Mouse (Mus musculus) colon, adult 2 months (tissue): Measurements from ENCODE around the gene Asprv1. TPM values are rescaled to one million over a fixed set of nuclear protein-coding genes. Genes with fewer than 3 reads are reported as not detected.

Experiments
- polyA plus RNA-seq: library from polyadenylated mRNA; depleted of rRNA; stranded (reverse); fragments of >200 nt; gene quantifications from 2 replicates; pipeline ENCODE4 v1.2.3, GENCODE M21; 2012; rRNA removed

Asprv1 gene
- polyA plus RNA-seq: 0.31 and 0.43 TPM in 2 replicates

GRCm38 (mm10) chr6:86627946-86628345 lies at the start of gene Asprv1:
Gene Asprv1 (plus strand): TSS chr6:86628164.

DNA sequence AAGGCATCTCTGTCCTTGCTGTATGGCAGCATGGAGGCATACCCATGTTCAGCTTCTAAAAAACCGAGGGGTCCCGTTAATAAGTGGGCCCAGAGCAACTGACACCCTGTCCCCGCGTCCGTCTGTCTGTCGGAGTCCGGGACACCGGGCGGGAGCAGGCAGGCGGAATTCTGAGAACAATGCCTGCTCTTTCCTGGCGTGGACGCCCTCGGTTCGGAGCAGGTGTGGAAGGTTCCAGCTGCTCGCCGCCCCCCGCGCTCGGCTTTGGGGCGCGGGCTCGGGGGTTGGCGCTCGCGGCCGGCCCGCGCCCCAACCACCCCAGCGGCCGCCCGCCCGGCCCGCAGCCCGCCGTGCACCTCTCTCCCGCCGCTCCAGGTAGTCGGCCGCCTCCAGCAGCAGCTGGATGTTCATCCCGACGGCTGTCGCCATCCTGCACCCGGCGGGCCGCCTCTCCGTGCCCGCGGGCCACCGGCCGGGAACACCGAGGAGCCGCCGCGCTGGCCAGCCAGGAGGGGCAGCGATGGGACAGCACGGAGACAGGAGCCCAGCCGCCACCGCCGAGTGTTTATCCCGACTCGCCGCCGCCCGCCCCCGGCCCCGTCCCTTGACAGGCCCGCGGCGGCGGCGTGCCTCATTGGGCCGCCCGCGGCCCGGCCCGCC lies 40.7 kb downstream of the Asprv1 start, which contains the start of gene Mxd1:
Mxd1 (minus strand) TSS at position 582 of the 660 bp plus-strand sequence.

Other genes starting within 250 kb of the Asprv1 start
- gene Pcyox1, start 231.0 kb upstream of the Asprv1 start, polyA plus RNA-seq: 23.5 and 31.5 TPM in 2 replicates
- gene Tia1, start 223.9 kb upstream of the Asprv1 start, polyA plus RNA-seq: 10.0 and 12.4 TPM in 2 replicates
- 12.0 and 12.8 TPM in 2 replicates for gene Gm44790, start 201.5 kb upstream of the Asprv1 start, polyA plus RNA-seq
- gene C87436, start 189.8 kb upstream of the Asprv1 start, polyA plus RNA-seq: 7.2 and 7.8 TPM in 2 replicates
- gene Pcbp1, start 101.8 kb upstream of the Asprv1 start, polyA plus RNA-seq: 244 and 278 TPM in 2 replicates
- gene Mxd1, start 41.0 kb downstream of the Asprv1 start, polyA plus RNA-seq: 194 and 235 TPM in 2 replicates
- gene Snrnp27, start 56.4 kb downstream of the Asprv1 start, polyA plus RNA-seq: 6.9 and 10.2 TPM in 2 replicates
- 14.7 and 19.8 TPM in 2 replicates for gene Gmcl1, start 105.2 kb downstream of the Asprv1 start, polyA plus RNA-seq
- 106 and 113 TPM in 2 replicates for gene Anxa4, start 165.4 kb downstream of the Asprv1 start, polyA plus RNA-seq
- 18.2 and 21.8 TPM in 2 replicates for gene Aak1, start 221.4 kb downstream of the Asprv1 start, polyA plus RNA-seq